Mouse (Mus musculus): ENCODE measurements around the gene Sik2.

Gene Sik2

GRCm38 (mm10) chr9:50863824-50864223, 145.0 kb downstream of the Sik2 start:
- DNase-seq = no peak

GRCm38 (mm10) chr9:50861119-50861839, 147.6 kb downstream of the Sik2 start:
- DNase-seq = no peak

- no peak for DNase-seq
These were observed 150.2 kb downstream of the Sik2 start for GRCm38 (mm10) chr9:50858681-50859080.

GRCm38 (mm10) chr9:50857082-50857641, 151.7 kb downstream of the Sik2 start:
- peak; percentile 75 for DNase-seq

GRCm38 (mm10) chr9:50856341-50857081, 152.4 kb downstream of the Sik2 start:
- DNase-seq = peak; percentile 96

GRCm38 (mm10) chr9:50855780-50856179, 153.1 kb downstream of the Sik2 start:
- no peak for DNase-seq

- DNase-seq = peak; percentile 80
These were observed 153.6 kb downstream of the Sik2 start for GRCm38 (mm10) chr9:50855133-50855766.

- peak; percentile 72 for DNase-seq
These were observed 154.5 kb downstream of the Sik2 start for GRCm38 (mm10) chr9:50854376-50854775.

GRCm38 (mm10) chr9:50852634-50853349, 156.1 kb downstream of the Sik2 start:
- no peak for DNase-seq

- DNase-seq = no peak
These were observed 158.2 kb downstream of the Sik2 start for GRCm38 (mm10) chr9:50850713-50851112.

GRCm38 (mm10) chr9:50850271-50850670, 158.6 kb downstream of the Sik2 start:
- no peak for DNase-seq

GRCm38 (mm10) chr9:50849755-50850154, 159.1 kb downstream of the Sik2 start:
- no peak for DNase-seq

- DNase-seq = peak; percentile 92
These were observed 159.6 kb downstream of the Sik2 start for GRCm38 (mm10) chr9:50849249-50849648.

- no peak for DNase-seq
These were observed 160.1 kb downstream of the Sik2 start for GRCm38 (mm10) chr9:50848821-50849220.

GRCm38 (mm10) chr9:50847606-50848368, 161.1 kb downstream of the Sik2 start:
- DNase-seq = no peak

- no peak for DNase-seq
These were observed 161.7 kb downstream of the Sik2 start for GRCm38 (mm10) chr9:50847133-50847532.

GRCm38 (mm10) chr9:50845547-50845946, 163.3 kb downstream of the Sik2 start:
- DNase-seq = no peak

- DNase-seq = no peak
These were observed 163.8 kb downstream of the Sik2 start, which contains the start of gene Ppp2r1b for GRCm38 (mm10) chr9:50845081-50845480. TSS of gene Ppp2r1b (plus strand) at chr9:50845301.

Data from liver (tissue).